Comparison of ENCODE assay signal across 9 mouse cellular contexts in the genomic region with DNA sequence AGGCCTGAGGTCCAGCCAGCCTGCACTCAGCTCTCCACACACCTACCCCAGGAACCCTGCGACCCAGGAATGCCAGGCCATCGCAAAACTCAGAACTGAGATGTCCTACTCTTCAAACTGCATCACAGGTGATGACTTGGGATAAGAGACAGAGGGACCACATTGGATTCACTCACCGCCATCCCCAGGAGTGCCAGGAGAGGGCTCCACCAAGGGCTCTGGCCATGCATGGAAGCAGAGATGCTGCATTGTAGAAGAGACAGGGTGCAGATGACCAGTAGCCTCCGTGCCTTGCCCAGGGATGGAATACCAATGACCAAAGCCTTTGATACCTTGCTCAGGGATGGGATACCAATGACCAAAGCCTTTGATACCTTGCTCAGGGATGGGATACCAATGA. TPM values are rescaled to one million over a fixed set of nuclear protein-coding genes. Genes with fewer than 3 reads are reported as not detected.
DNase-seq lines count a peak whose midpoint lies in the region; ATAC-seq and TF ChIP-seq lines count a peak whose summit lies in the region.
"Had no signal": no experiment of that assay in that cellular context is flagged by ENCODE, and none has a peak within 500 bp of the region (broad histone marks: within the 10 kb centered on the region; RNA-seq: fewer than 3 reads in every experiment).

No protein-coding gene starts in this region.

- no peaks in the 10 kb centered on the region for H3K27me3 ChIP-seq in heart, postnatal 0 days (ENCODE audit: control insufficient read depth, insufficient read depth, low read length)
- H3K27me3 ChIP-seq in midbrain, embryonic 13.5 days: no peaks in the 10 kb centered on the region

- peak; percentile 69 for TF ChIP-seq CTCF in heart, postnatal 0 days (IDR thresholded peaks at IDR 0.05; ENCODE audit: low read depth)

- no peaks in the 10 kb centered on the region for H3K36me3 ChIP-seq in heart, postnatal 0 days (replicated peaks; ENCODE audit: control insufficient read depth, insufficient read depth, low read length)
- H3K36me3 ChIP-seq in midbrain, embryonic 13.5 days: no peaks in the 10 kb centered on the region

- H3K27ac ChIP-seq in heart, postnatal 0 days (ENCODE audit: low read depth): no peak overlapping the region
- H3K27ac ChIP-seq in midbrain, embryonic 13.5 days: no peak overlapping the region

- ATAC-seq in heart, postnatal 0 days (ENCODE audit: insufficient read depth, low read depth): no peak
- ATAC-seq in midbrain, embryonic 13.5 days: no peak

- no peak overlapping the region for H3K9ac ChIP-seq in heart, postnatal 0 days (replicated peaks; ENCODE audit: low read depth, low read length)
- H3K9ac ChIP-seq in midbrain, embryonic 13.5 days (replicated peaks): no peak overlapping the region

- TF ChIP-seq EP300 in heart, postnatal 0 days (IDR thresholded peaks at IDR 0.05; ENCODE audit: low read depth): no peak

- peaks cover 15% of the 10 kb centered on the region; the same call in 1 of the 2 replicates for H3K4me1 ChIP-seq in heart, postnatal 0 days (ENCODE audit: control insufficient read depth, insufficient read depth)
- H3K4me1 ChIP-seq in midbrain, embryonic 13.5 days (replicated peaks): peaks cover 14% of the 10 kb centered on the region

- no peak for DNase-seq in heart, postnatal 0 days (ENCODE audit: low spot score)
- DNase-seq in heart, adult 9 months (ENCODE audit: low spot score in 2 of 2): no peak
- DNase-seq in thymus, postnatal 14 days: peak; percentile 42
- DNase-seq in thymus, postnatal 25 days: no peak
- peak; percentile 62 for DNase-seq in embryo, embryonic 10.5 days (ENCODE audit: low spot score)
- peak; percentile 70 for DNase-seq in testis, postnatal 10 days (ENCODE audit: low spot score)
- no peak for DNase-seq in gastrocnemius, postnatal 14 days

- H3K4me3 ChIP-seq in heart, postnatal 0 days (ENCODE audit: low read depth, low read length): no peak overlapping the region
- H3K4me3 ChIP-seq in midbrain, embryonic 13.5 days (replicated peaks): no peak overlapping the region
- H3K4me3 ChIP-seq: megakaryocyte, embryonic 14.5 days had no signal

- H3K4me2 ChIP-seq in heart, postnatal 0 days (ENCODE audit: low read depth, low read length): no peak overlapping the region
- no peak overlapping the region for H3K4me2 ChIP-seq in midbrain, embryonic 13.5 days (replicated peaks)

- 72% methylated on average over 4 of the region's 4 CpGs for WGBS in heart, postnatal 0 days
- whole genome bisulfite sequencing in midbrain, embryonic 13.5 days: 69% methylated on average over 4 of the region's 4 CpGs

- intact Hi-C loops in gastrocnemius, postnatal 14 days (cut with DNase I; ENCODE audit: low total_unique reads): loop anchor here (5.0 kb wide), 1 partner anchor 48 kb away; no protein-coding TSS in a partner anchor

- H3K9me3 ChIP-seq in heart, postnatal 0 days (replicated peaks; ENCODE audit: control insufficient read depth, low read length): no peaks in the 10 kb centered on the region
- H3K9me3 ChIP-seq in midbrain, embryonic 13.5 days: no peaks in the 10 kb centered on the region

RNA-seq across cellular contexts. Expression of gene Slc38a10, which starts 9.3 kb away (rescaled TPM):
- 113 and 139 TPM in 2 replicates for total RNA-seq in heart, postnatal 0 days (2014; rRNA removed; ENCODE audit: low replicate concordance)
- polyA plus RNA-seq in heart, postnatal 0 days (2015; fragmentation: Nextera tagmentation; extraction: Ambion mirVana): 56.2 and 65.9 TPM in 2 replicates
- 10 to 100 TPM; 56.1 to 60.8 TPM for total RNA-seq in gastrocnemius, postnatal 14 days (2021)
- 105 and 109 TPM in 2 replicates for polyA plus RNA-seq in midbrain, embryonic 13.5 days (2015; fragmentation: Nextera tagmentation; extraction: Ambion mirVana)

Comparison
In these comparisons a context has a peak if more than half of its experiments do, and no peak if none do; other contexts are left out.
1. DNase-seq: peak in thymus, postnatal 14 days (single experiment), embryo, embryonic 10.5 days (single experiment) and testis, postnatal 10 days (single experiment); none in heart, postnatal 0 days (single experiment), heart, adult 9 months (0 of 2), thymus, postnatal 25 days (single experiment) and gastrocnemius, postnatal 14 days (single experiment).